Mouse (Mus musculus) C2C12 (cell line): ENCODE data around the gene Lima1. TPM values are rescaled to one million over a fixed set of nuclear protein-coding genes. Genes with fewer than 3 reads are reported as not detected.

ENCODE experiments used
- H3K27me3 ChIP-seq: one replicate; pipeline ENCODE4 v1.6.1; 2011; ENCODE audit not compliant: control insufficient read depth, insufficient read depth, insufficient read length
- H3K36me3 ChIP-seq: one replicate; pipeline ENCODE4 v1.6.1; 2011; ENCODE audit not compliant: control insufficient read depth, insufficient read depth
- H3K4me3 ChIP-seq: one replicate; pipeline ENCODE4 v1.5.1; 2011; ENCODE audit warnings: mild to moderate bottlenecking, control low read depth; ENCODE audit not compliant: poor library complexity, insufficient read depth, severe bottlenecking
- H3K79me2 ChIP-seq: one replicate; pipeline ENCODE4 v1.6.1; 2011; ENCODE audit not compliant: control insufficient read depth, insufficient read depth
- H3K79me3 ChIP-seq: one replicate; pipeline ENCODE4 v1.6.1; 2011; ENCODE audit warnings: low read depth, control low read depth
- H3ac ChIP-seq: one replicate; pipeline ENCODE3; 2011; ENCODE audit warnings: low read depth; ENCODE audit not compliant: control insufficient read depth, insufficient read length
- CEBPB ChIP-seq: IDR thresholded peaks from one replicate; pipeline ENCODE4 v1.6.1; 2011; ENCODE audit warnings: low read depth, mild to moderate bottlenecking, control low read depth, moderate library complexity
- CTCF ChIP-seq: IDR thresholded peaks from one replicate; pipeline ENCODE4 v1.5.1; 2011; ENCODE audit not compliant: control insufficient read depth, insufficient read depth, insufficient read length
- FOSL1 ChIP-seq: IDR thresholded peaks from one replicate; pipeline ENCODE4 v1.8.0; 2011; ENCODE audit warnings: mild to moderate bottlenecking, low read length; ENCODE audit not compliant: poor library complexity, insufficient read depth, severe bottlenecking
- MAX ChIP-seq: IDR thresholded peaks from one replicate; pipeline ENCODE4 v1.6.1; 2011; ENCODE audit warnings: mild to moderate bottlenecking, control low read depth
- MYOD1 ChIP-seq: IDR thresholded peaks from one replicate; pipeline ENCODE4 v1.6.1; 2011; ENCODE audit warnings: low read depth; ENCODE audit not compliant: control insufficient read depth, insufficient read length
- MYOG ChIP-seq: IDR thresholded peaks from one replicate; pipeline ENCODE4 v1.6.1; 2011; ENCODE audit not compliant: control insufficient read depth, insufficient read length; ENCODE audit errors: extremely low read depth
- USF1 ChIP-seq: IDR thresholded peaks from one replicate; pipeline ENCODE4 v1.6.1; 2011; ENCODE audit warnings: low read depth, mild to moderate bottlenecking, control low read depth, moderate library complexity
- polyA plus RNA-seq: library from polyadenylated mRNA; unstranded; fragments of >200 nt; fragmentation: generic; extraction: Trizol; gene quantifications from one replicate; pipeline ENCODE4 v1.2.1, GENCODE M21; 2012; ENCODE audit warnings: missing spikeins

Lima1 gene
- polyA plus RNA-seq, 1 experiment, result 130 TPM

GRCm38 (mm10) chr15:99740229-99740628, 135.0 kb downstream of the Lima1 start:
- Histone ChIP-seq H3K79me3 (no peaks in the 10 kb centered on the region), H3ac (no peak overlapping the region), H3K36me3 (peaks cover 88% of the 10 kb centered on the region), H3K4me3 (no peak overlapping the region), H3K79me2 (no peaks in the 10 kb centered on the region), H3K27me3 (no peaks in the 10 kb centered on the region)
- no peak for TF ChIP-seq CEBPB
- TF ChIP-seq MYOD1, result no peak
- TF ChIP-seq CTCF, result no peak
- no peak for TF ChIP-seq USF1
- TF ChIP-seq FOSL1, result no peak

GRCm38 (mm10) chr15:99736675-99737074, 138.6 kb downstream of the Lima1 start:
- Histone ChIP-seq H3K4me3 (no peak overlapping the region), H3K79me2 (no peaks in the 10 kb centered on the region), H3K79me3 (no peaks in the 10 kb centered on the region), H3K36me3 (peaks cover 96% of the 10 kb centered on the region), H3ac (no peak overlapping the region), H3K27me3 (no peaks in the 10 kb centered on the region)
- TF ChIP-seq USF1 (no peak), MYOD1 (no peak), FOSL1 (no peak), CTCF (no peak), MYOG (no peak), MAX (no peak), CEBPB (no peak)

- no peak for TF ChIP-seq MAX
- TF ChIP-seq MYOG, result no peak
- Histone ChIP-seq H3ac (no peak overlapping the region), H3K36me3 (peaks cover 90% of the 10 kb centered on the region), H3K27me3 (no peaks in the 10 kb centered on the region), H3K4me3 (no peak overlapping the region), H3K79me2 (no peaks in the 10 kb centered on the region), H3K79me3 (no peaks in the 10 kb centered on the region)
Measured at GRCm38 (mm10) chr15:99735631-99736030, 139.6 kb downstream of the Lima1 start.

- peaks cover 8% of the 10 kb centered on the region for H3K79me2 ChIP-seq
- TF ChIP-seq CTCF (no peak), USF1 (no peak), MYOG (no peak), MYOD1 (no peak), FOSL1 (no peak), MAX (no peak), CEBPB (no peak)
- no peak overlapping the region for H3K4me3 ChIP-seq
- H3K36me3 ChIP-seq, result peaks cover 77% of the 10 kb centered on the region
- no peak overlapping the region for H3ac ChIP-seq
- H3K27me3 ChIP-seq, result no peaks in the 10 kb centered on the region
- no peaks in the 10 kb centered on the region for H3K79me3 ChIP-seq
Measured at GRCm38 (mm10) chr15:99733186-99733585, 142.1 kb downstream of the Lima1 start.

GRCm38 (mm10) chr15:99731678-99732077, 143.6 kb downstream of the Lima1 start:
- Histone ChIP-seq H3ac (no peak overlapping the region), H3K79me2 (peaks cover 23% of the 10 kb centered on the region), H3K36me3 (peaks cover 72% of the 10 kb centered on the region), H3K4me3 (no peak overlapping the region), H3K27me3 (no peaks in the 10 kb centered on the region), H3K79me3 (peaks cover 12% of the 10 kb centered on the region)
- TF ChIP-seq CEBPB (no peak), MYOD1 (no peak), MAX (no peak), FOSL1 (no peak), MYOG (no peak), USF1 (no peak), CTCF (no peak)

- H3ac ChIP-seq, result no peak overlapping the region
- H3K4me3 ChIP-seq, result no peak overlapping the region
- H3K27me3 ChIP-seq, result no peaks in the 10 kb centered on the region
- TF ChIP-seq CTCF (no peak), MYOD1 (no peak), CEBPB (no peak), MAX (no peak), FOSL1 (no peak), USF1 (no peak), MYOG (no peak)
- peaks cover 67% of the 10 kb centered on the region for H3K36me3 ChIP-seq
- peaks cover 28% of the 10 kb centered on the region for H3K79me2 ChIP-seq
- H3K79me3 ChIP-seq, result peaks cover 17% of the 10 kb centered on the region
Measured at GRCm38 (mm10) chr15:99731167-99731566, 144.1 kb downstream of the Lima1 start.
